Mouse (Mus musculus) spleen, adult 2 months (tissue): ENCODE measurements around the gene Sap30. TPM values are rescaled to one million over a fixed set of nuclear protein-coding genes. Genes with fewer than 3 reads are reported as not detected.

ENCODE experiments used
- DNase-seq, 2 experiments: peaks; one replicate each; pipeline versions ENCODE4 v3.0.0 to v3.0.0-alpha.2; 2012 to 2021; ENCODE audit warnings: low spot score in 2 of 2, low read depth in 1 of 2
- H3K27ac ChIP-seq: fragments of 200-500 bp; 2 replicates; pipeline ENCODE4 v1.5.1; 2012; ENCODE audit warnings: low read length, inconsistent platforms; ENCODE audit not compliant: insufficient read depth
- H3K27me3 ChIP-seq: fragments of 200-500 bp; 2 replicates; pipeline ENCODE4 v1.6.1; 2012; ENCODE audit warnings: mild to moderate bottlenecking, moderate library complexity, low read length, inconsistent platforms; ENCODE audit not compliant: control insufficient read depth, insufficient read depth
- H3K36me3 ChIP-seq: fragments of 200-500 bp; 2 replicates; pipeline ENCODE4 v1.6.1; 2012; ENCODE audit warnings: mild to moderate bottlenecking, low read length, inconsistent platforms; ENCODE audit not compliant: control insufficient read depth, insufficient read depth
- H3K4me1 ChIP-seq: fragments of 200-500 bp; 2 replicates; pipeline ENCODE4 v1.6.1; 2011; ENCODE audit warnings: inconsistent platforms; ENCODE audit not compliant: control insufficient read depth, insufficient read depth, insufficient read length
- H3K4me3 ChIP-seq: fragments of 200-500 bp; 2 replicates; pipeline ENCODE4 v1.5.1; 2011; ENCODE audit warnings: mild to moderate bottlenecking, inconsistent platforms; ENCODE audit not compliant: insufficient read depth, insufficient read length; ENCODE audit errors: extremely low read depth
- CTCF ChIP-seq: fragments of 200-500 bp; IDR thresholded peaks from 2 replicates; pipeline ENCODE4 v1.5.1; 2011; ENCODE audit warnings: mild to moderate bottlenecking, inconsistent platforms; ENCODE audit not compliant: insufficient read depth, insufficient read length, insufficient replicate concordance; ENCODE audit errors: extremely low read depth
- POLR2A ChIP-seq: fragments of 200-500 bp; IDR thresholded peaks from 2 replicates; pipeline ENCODE4 v1.6.1; 2011; ENCODE audit warnings: low read depth, low read length, inconsistent platforms
- WGBS: fragments of 180-500 bp; shearing (Covaris S2); methylation state at CpG from one replicate; pipeline ENCODE4 v1.1.7; 2018; 5-methylcytosine and 5-hydroxymethylcytosine counted together
- polyA plus RNA-seq: library from polyadenylated mRNA; depleted of rRNA; stranded (reverse); fragments of >200 nt; gene quantifications from 2 replicates; pipeline ENCODE4 v1.2.3, GENCODE M21; 2012

The Sap30 gene
- polyA plus RNA-seq, 1 experiment, result 7.0 TPM

DNA sequence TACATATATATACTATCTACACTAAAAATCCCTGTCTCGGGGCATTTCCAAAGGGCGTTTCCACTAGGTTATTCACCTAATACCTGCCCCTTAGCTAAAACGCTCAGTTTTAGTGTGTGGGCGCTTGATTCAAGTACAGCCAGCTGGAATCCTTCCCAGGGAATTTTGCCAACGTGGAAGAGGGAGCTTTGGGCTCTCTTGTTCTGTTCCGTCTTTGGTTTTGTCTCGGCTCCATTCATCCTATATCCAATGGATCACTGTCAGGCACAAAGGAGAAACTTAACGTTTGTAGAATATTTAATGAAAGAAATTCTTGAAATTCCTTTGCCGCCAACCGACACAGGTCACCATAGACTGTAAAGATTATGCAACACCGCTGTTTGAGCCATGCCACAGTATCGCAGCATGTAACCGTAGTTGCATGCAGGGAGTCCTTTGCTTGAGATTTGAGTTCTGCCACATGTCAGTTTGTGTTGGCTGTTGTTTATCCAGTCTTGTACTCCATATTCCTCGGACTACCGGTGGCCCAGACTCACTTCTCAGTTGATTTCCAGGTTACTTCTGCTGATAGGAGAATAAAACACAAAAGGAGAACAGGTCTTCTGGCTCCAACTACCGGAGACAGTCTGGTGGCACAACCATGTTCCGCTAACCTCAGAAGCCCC is 11.3 kb upstream of the Sap30 start:
- Histone ChIP-seq H3K4me3 (no peak overlapping the region), H3K4me1 (no peaks in the 10 kb centered on the region), H3K36me3 (no peaks in the 10 kb centered on the region), H3K27ac (no peak overlapping the region), H3K27me3 (no peaks in the 10 kb centered on the region)
- DNase-seq, result no peak
- TF ChIP-seq CTCF, result no peak
- no peak for TF ChIP-seq POLR2A
- WGBS, result 89% methylated on average over 17 of the region's 17 CpGs

DNA sequence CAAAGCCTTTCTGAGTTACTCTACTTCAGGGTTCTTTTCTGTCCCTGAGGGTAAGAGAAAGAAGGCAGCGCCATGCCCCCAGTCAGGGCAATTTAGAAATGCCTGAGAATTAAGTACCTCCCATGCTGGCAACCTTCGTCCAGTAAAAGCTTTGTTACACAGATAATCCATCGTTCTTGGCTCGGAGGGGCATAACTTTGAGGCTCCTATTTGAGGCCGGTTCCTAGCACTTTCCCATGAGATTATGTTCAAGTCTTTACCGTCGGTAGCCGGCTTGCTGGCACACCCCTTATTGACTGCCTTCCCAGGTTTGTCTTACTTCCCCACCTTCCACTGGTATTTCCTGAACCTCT is 10.8 kb upstream of the Sap30 start:
- 91% methylated on average over 8 of the region's 8 CpGs for WGBS
- DNase-seq, result no peak
- Histone ChIP-seq H3K4me3 (no peak overlapping the region), H3K27me3 (no peaks in the 10 kb centered on the region), H3K27ac (no peak overlapping the region), H3K36me3 (no peaks in the 10 kb centered on the region), H3K4me1 (no peaks in the 10 kb centered on the region)
- TF ChIP-seq POLR2A, result no peak
- no peak for TF ChIP-seq CTCF

DNA sequence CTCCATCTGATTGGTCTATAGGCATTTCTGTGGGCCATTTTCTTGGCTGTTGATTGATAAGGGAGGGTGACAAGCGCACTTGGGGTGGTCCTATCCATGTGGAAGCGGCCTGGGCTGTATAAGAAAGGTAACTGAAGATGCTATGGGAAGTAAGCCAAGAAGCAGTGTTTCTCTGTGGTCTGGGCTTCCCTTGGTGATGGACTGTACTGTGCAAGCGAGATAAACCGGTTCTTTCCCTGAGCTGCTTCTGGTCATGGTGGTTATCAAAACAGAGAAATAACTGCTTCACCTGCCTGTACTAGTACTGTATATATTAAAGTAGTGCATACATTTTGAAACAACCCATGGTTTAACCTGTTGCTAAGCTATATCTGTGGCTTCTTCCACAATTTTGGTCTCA is 4.2 kb upstream of the Sap30 start:
- no peak for DNase-seq
- TF ChIP-seq POLR2A (no peak), CTCF (no peak)
- H3K27ac ChIP-seq, result no peak overlapping the region
- H3K27me3 ChIP-seq, result no peaks in the 10 kb centered on the region
- H3K4me1 ChIP-seq, result no peaks in the 10 kb centered on the region
- no peak overlapping the region for H3K4me3 ChIP-seq
- H3K36me3 ChIP-seq, result no peaks in the 10 kb centered on the region
- WGBS, result 83% methylated on average over 4 of the region's 4 CpGs

DNA sequence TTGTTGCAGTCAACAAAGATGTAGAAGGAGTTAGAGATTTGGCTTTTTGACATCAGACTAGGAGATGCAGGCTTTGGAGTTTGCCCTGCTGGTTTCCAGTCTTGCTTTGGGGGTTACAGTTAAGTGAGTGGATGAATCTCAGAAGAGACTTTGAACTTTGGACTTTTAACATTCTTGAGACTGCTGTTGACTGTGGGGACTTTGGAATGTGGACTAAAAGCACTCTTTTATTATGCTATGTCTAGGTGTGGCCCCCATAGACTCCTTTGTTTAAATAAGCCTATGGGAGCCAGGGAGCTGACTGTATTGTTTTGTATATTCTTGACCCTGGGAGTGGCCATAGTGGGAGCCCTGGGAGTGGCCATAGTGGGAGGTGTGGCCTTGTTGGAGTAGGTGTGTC is 2.2 kb upstream of the Sap30 start:
- Histone ChIP-seq H3K27me3 (no peaks in the 10 kb centered on the region), H3K4me3 (no peak overlapping the region), H3K4me1 (peaks cover 3% of the 10 kb centered on the region; the same call in 1 of the 2 replicates), H3K27ac (no peak overlapping the region), H3K36me3 (no peaks in the 10 kb centered on the region)
- no peak for DNase-seq
- no peak for TF ChIP-seq CTCF
- TF ChIP-seq POLR2A, result no peak

DNA sequence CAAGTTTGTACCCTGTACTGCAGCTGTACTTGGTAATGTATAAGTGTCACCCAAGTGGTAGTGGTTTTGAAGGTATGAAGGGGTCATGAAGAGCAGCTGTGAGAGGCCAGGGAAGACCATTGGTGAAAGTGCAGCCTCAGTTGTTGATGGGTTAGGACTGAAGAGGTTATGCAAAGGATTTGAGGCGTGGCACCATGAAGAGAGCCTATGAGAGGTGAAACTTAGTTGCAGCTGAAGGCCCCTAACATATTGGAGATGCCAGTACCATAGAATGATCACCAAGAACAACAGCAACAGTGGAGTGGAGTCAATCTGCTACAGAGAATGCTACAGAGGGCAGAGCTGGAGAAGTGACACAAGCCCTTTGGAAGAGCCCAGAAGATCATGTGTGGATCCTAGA is 1.7 kb upstream of the Sap30 start:
- TF ChIP-seq CTCF, result no peak
- Histone ChIP-seq H3K4me3 (no peak overlapping the region), H3K27ac (no peak overlapping the region), H3K36me3 (no peaks in the 10 kb centered on the region), H3K4me1 (peaks cover 3% of the 10 kb centered on the region; the same call in 1 of the 2 replicates), H3K27me3 (no peaks in the 10 kb centered on the region)
- 91% methylated on average over 1 of the region's 1 CpGs for WGBS
- DNase-seq, result no peak

DNA sequence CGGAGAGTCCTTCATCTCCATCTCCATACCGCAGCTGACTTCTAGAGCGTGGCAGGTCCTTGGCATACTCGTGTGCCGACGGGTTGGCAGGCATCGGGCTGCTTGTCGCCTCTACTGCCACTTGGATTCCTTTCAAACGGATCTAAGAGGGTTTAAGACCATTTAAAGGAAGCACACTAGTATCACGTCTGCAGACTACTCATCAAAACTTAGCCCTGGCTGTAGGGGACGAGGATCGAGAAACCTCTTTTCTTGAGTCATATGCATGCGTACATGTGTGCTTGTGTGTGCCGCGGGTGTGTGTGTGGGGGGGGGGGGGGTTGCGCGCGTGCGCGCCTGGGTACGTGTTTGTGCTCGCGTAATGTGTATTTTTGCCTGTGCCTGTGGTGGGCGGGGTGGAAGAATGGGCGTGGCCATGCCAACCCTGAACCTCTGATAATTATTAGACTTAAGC is 679 bp upstream of the Sap30 start:
- no peak for TF ChIP-seq CTCF
- peaks cover 3% of the 10 kb centered on the region; the same call in 1 of the 2 replicates for H3K4me1 ChIP-seq
- under 1% methylated on average over 25 of the region's 25 CpGs for WGBS
- DNase-seq, result peak; percentile 65 to 68
- H3K27me3 ChIP-seq, result no peaks in the 10 kb centered on the region
- peak overlapping the region; percentile 65 for H3K4me3 ChIP-seq
- H3K36me3 ChIP-seq, result no peaks in the 10 kb centered on the region
- peak overlapping the region; percentile 54 for H3K27ac ChIP-seq
